Mouse (Mus musculus) embryo, embryonic 9.5 days (tissue): ENCODE data around the gene Spef1.

Experiments
- DNase-seq: peaks from one replicate; pipeline ENCODE4 v3.0.0-alpha.2; 2017; ENCODE audit errors: extremely low spot score

Gene Spef1

GRCm38 (mm10) chr2:131206778-131207177 is 19.7 kb upstream of the Spef1 start, which contains the start of gene Ap5s1:
Gene Ap5s1, plus strand, starts transcription at chr2:131207078.
- DNase-seq: no peak

GRCm38 (mm10) chr2:131205521-131206182 is 18.6 kb upstream of the Spef1 start:
- no peak for DNase-seq

GRCm38 (mm10) chr2:131204410-131204981 is 17.4 kb upstream of the Spef1 start:
- DNase-seq: no peak

DNA sequence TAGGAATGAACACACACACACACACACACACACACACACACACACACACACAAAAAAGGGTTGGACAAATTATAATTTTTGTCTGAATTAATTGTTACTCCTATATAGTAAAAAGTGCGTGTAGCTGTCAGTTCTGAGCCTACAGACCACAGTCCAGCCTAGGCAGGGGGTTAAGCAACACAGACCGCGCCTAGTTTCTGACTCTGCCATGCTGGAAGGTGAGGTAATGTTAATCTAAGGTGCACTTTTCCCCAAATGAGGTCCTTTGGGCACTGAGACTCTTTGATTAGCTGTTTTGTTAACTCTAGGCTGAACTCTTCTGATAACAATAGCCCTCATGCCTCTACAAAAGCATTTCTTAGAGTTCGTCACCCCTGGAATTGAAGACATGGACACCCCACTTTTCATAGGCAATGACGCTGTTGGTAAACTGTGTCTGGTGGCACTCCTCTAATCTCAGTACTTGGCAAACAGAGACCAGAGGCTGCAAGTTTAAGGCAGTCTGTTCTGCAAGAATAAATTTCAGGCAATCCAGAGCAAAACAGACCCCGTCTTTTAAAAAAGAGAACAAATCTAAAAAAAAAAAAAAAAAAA is 16.8 kb upstream of the Spef1 start:
- DNase-seq: no peak

- no peak for DNase-seq
Measured at GRCm38 (mm10) chr2:131201262-131201661, 14.2 kb upstream of the Spef1 start.

DNA sequence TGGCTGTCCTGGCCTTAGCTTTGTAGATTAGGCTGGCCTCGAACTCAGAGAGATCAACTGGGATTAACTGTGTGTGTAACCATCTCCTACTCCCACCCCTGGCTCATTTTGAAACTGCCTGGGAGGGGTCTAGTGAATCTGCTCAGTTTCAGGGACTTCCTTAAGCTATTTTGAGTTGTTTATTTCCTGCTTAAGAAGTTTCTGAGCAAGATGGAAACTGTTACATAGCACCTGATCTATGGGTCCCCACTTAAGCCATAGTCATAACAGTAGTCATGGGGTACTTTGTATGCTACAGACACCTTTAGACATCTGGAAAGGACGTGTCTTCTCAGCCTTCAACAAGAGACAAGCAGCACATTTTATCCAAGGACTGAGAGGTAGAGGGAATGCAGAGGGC is 13.6 kb upstream of the Spef1 start:
- DNase-seq: no peak

DNA sequence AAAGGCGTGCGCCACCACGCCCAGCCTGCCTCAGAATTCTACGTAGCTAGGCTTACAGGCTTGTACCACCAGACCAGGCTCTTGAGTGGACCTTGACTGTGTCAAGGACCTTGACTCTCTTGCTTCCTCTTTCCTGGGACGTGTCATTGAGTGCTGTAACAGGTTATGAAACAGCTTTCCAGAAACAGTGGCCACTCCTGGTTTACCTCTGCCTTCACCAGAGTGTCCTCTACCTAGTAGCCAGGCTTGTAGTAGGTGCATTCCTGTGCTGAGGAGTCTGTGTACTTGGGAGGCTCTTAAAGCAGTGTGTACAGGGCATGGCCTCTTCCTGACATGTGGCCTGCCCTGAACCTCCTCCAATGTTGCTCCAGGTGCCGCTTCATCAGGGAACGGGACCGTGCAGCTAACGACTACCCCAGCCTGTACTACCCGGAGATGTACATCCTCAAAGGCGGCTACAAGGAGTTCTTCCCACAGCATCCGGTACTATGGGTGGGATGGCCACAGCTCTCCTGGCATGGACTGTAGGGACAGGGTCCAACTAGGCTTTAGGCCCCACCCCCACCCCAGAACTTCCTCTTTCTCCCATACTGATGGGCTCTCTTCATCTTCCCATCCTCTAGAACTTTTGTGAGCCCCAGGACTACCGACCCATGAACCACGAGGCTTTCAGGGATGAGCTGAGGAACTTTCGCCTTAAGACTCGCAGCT is 9.7 kb upstream of the Spef1 start:
- no peak for DNase-seq

GRCm38 (mm10) chr2:131191005-131191390 is 3.9 kb upstream of the Spef1 start:
- no peak for DNase-seq

GRCm38 (mm10) chr2:131190344-131191004 is 3.4 kb upstream of the Spef1 start:
- DNase-seq: peak; percentile 72

DNA sequence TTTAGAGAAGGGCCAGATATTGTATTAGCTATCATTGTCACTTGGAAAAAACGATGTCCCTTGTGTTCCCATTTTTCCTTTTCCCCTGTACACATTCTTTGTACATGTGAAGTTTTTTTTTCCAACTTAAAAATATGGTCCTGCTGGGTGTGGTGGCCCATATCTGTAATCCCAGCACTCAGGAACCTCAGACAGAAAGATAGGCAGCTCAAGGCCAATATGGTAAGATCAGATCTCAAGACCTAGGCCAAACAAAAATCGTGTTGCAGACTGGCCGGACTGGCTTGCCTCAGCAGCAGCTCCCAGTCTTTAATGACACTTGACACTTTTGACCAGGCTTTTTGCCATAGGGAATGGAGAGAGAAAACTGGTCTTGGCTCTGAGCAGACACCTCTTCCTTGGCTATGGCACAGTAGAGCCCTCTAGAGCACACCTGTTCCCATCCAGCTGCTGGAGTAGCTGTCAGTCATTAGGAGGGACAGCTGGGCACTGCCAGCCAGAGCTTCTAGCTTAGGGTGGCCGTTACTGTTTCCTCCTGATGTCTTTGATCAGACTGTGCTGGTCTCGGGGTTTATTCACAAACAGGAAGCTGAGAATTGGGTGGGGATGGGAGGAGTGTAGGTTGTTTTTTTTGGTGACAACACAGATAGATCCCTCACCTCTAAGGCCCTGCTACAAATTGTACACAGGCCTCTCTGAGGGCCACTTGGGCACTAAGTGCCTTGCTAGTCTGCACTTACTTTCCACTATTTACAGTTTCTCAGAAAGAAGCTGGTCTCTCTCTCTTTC is 2.6 kb upstream of the Spef1 start:
- DNase-seq: no peak

- no peak for DNase-seq
Measured at GRCm38 (mm10) chr2:131188311-131188710, 1.2 kb upstream of the Spef1 start.

DNA sequence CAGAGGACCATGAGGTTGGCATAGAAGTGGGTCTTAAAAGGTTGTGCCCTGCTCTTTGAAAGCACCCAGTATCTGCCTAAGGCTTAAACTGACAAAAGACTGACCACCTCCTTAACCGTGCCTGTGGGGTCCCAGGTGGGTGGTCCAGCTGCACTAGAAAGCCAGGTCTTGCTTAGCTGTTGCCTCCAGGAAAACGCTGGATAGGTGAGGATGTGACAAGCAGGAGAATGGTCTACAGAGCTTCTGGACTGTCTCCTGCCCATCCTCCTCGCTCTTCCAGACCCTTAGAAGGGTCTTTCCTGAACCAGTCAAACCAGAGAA is 480 bp upstream of the Spef1 start:
- DNase-seq: no peak

GRCm38 (mm10) chr2:131186343-131186742 is 739 bp downstream of the Spef1 start:
- no peak for DNase-seq

- peak; percentile 87 for DNase-seq
Measured at GRCm38 (mm10) chr2:131179990-131180587, 7.0 kb downstream of the Spef1 start, which contains the start of gene Cenpb. Gene Cenpb, minus strand, starts transcription at chr2:131180067.

DNA sequence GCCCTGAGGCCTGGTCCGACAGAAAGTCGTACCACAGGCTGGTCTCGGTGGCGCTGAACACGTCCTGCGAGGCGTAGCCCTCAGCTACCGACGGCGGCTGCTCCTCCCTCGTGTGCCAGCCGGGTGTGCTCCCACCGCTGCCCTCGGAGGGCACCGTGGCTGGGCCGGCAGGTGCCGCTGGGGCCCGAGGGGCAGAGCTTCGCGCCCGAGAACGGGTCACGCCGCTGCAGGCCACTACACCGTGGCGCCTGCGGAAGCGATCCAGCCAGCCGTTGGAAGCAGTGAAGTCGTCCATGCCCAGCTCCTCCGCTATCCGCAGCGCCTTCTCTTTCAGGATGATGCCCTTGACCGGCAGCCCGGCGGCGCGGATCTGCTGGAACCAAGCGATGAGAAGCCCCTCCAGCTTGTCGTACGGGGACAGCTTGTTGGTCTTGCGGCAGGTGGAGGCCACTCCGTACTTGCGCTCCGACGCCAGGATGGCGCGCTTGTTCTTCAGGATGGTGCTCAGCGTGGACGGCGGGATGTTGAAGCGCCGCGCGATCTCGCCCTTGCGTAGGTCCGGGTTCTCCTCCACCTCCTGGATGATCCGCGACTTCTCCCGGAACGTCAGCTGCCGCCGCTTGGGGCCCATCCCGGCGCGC is 7.7 kb downstream of the Spef1 start:
- peak; percentile 74 for DNase-seq

- DNase-seq: no peak
Measured at GRCm38 (mm10) chr2:131178828-131179245, 8.2 kb downstream of the Spef1 start.

- no peak for DNase-seq
Measured at GRCm38 (mm10) chr2:131177932-131178331, 9.2 kb downstream of the Spef1 start.

- DNase-seq: no peak
Measured at GRCm38 (mm10) chr2:131176491-131176890, 10.6 kb downstream of the Spef1 start.

- DNase-seq: no peak
Measured at GRCm38 (mm10) chr2:131175945-131176309, 11.2 kb downstream of the Spef1 start.

- DNase-seq: no peak
Measured at GRCm38 (mm10) chr2:131175286-131175944, 11.7 kb downstream of the Spef1 start.
